Mouse (Mus musculus) forebrain, embryonic 10.5 days (tissue): ENCODE results near the gene Ticam1. TPM values are rescaled to one million over a fixed set of nuclear protein-coding genes. Genes with fewer than 3 reads are reported as not detected.
A peak's percentile ranks its signal among the peaks of the same experiment; 100 is the strongest.

Experiments
- DNase-seq: peaks from one replicate; pipeline ENCODE4 v3.0.0-alpha.2; 2017; ENCODE audit warnings: low spot score; ENCODE audit errors: extremely low spot score
- H3K27ac ChIP-seq: fragments of 300-500 bp; sonication (generic); 2 replicates; pipeline ENCODE4 v1.5.1; 2016; ENCODE audit warnings: mild to moderate bottlenecking
- H3K27me3 ChIP-seq: fragments of 300-500 bp; sonication (generic); 2 replicates; pipeline ENCODE4 v1.6.1; 2016; ENCODE audit warnings: mild to moderate bottlenecking; ENCODE audit not compliant: poor library complexity, severe bottlenecking
- H3K36me3 ChIP-seq: fragments of 300-500 bp; sonication (generic); replicated peaks from 2 replicates; pipeline ENCODE4 v1.6.1; 2016; ENCODE audit warnings: mild to moderate bottlenecking, moderate library complexity
- H3K4me1 ChIP-seq: fragments of 300-500 bp; sonication (generic); 2 replicates; pipeline ENCODE4 v1.6.1; 2016
- H3K4me3 ChIP-seq: fragments of 300-500 bp; sonication (generic); 2 replicates; pipeline ENCODE4 v1.5.1; 2016; ENCODE audit warnings: mild to moderate bottlenecking, moderate library complexity
- H3K9me3 ChIP-seq: fragments of 300-500 bp; sonication (generic); 2 replicates; pipeline ENCODE4 v1.6.1; 2016; ENCODE audit warnings: mild to moderate bottlenecking, moderate library complexity
- WGBS: fragments of 180-500 bp; shearing (Covaris S2); methylation state at CpG from one replicate; pipeline ENCODE4 v1.1.7; 2016; 5-methylcytosine and 5-hydroxymethylcytosine counted together
- polyA plus RNA-seq: library from polyadenylated mRNA; unstranded; fragments of >200 nt; fragmentation: Nextera tagmentation; extraction: Ambion mirVana; gene quantifications from 2 replicates; pipeline ENCODE4 v1.2.1, GENCODE M21; 2016

Gene Ticam1
- polyA plus RNA-seq, 1 experiment from 2014 or later: 2.6 TPM

DNA sequence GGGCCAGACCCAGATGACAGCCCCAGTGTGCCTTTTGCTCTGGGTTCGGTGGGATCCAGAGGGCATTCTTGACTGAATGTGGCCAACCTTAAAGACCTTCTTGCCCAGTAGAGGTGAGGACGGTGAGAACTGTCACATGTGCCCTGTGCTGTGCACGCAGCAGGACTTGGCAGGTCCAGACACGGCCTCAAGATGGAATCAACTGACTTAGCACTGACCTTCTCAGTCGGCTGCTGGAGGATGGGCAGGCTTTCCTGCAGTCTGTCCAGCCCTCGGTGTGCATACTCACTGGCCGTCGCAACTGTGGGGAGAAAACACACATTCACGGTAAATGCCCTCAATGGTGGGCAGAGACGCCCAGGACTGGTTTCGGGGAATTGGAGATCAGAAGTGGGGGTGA is 9.4 kb upstream of the Ticam1 start:
- H3K4me3 ChIP-seq: no peak overlapping the region
- WGBS: 96% methylated on average over 11 of the region's 11 CpGs
- no peak overlapping the region for H3K27ac ChIP-seq
- H3K4me1 ChIP-seq: peaks cover 42% of the 10 kb centered on the region
- no peaks in the 10 kb centered on the region for H3K9me3 ChIP-seq
- H3K36me3 ChIP-seq: peaks cover 55% of the 10 kb centered on the region
- no peak for DNase-seq
- no peaks in the 10 kb centered on the region for H3K27me3 ChIP-seq

DNA sequence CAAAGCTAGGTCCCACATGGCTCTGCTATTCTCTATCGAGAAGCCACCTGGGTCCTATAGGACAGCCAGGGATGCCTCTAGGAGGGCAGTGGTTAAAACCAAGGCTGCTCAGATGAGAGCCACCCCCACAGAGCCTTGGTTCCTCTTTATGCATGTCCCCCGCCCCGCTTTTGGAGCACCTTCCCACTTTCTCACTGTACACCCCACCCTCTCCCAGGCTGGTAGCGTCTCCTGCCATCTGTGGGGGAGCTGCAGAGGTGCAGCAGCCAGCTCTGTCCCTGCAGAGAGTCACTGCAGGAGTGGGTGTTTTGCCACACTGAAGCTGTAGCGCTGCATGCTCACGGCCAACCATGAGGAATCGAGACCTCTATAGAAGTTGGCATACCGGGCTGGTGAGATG is 6.7 kb upstream of the Ticam1 start:
- H3K4me1 ChIP-seq: peaks cover 22% of the 10 kb centered on the region
- no peak overlapping the region for H3K27ac ChIP-seq
- no peaks in the 10 kb centered on the region for H3K27me3 ChIP-seq
- H3K36me3 ChIP-seq: peaks cover 72% of the 10 kb centered on the region
- WGBS: 93% methylated on average over 8 of the region's 8 CpGs
- no peak for DNase-seq
- no peak overlapping the region for H3K4me3 ChIP-seq
- H3K9me3 ChIP-seq: no peaks in the 10 kb centered on the region

DNA sequence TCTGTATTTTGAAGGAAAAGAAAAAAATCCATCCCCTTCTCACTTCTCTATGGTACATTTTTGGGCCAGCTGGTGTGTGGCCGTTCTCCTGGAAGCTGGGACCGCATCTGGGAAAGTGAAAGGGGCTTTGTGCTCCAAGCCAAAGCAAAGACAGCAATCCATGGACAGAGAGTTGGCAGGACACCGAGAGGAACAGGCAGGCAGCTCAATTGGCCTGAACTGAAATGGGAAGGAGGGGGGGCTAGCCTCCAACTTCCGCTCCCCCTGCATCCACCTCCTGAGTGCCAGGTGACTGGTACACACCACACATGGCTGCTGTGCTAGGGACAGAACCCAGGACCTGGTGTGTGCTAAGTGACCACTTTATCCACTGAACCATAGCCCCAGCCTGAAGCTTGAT is 6.2 kb upstream of the Ticam1 start:
- no peak for DNase-seq
- Histone ChIP-seq H3K36me3 (peaks cover 75% of the 10 kb centered on the region), H3K9me3 (no peaks in the 10 kb centered on the region), H3K4me3 (no peak overlapping the region), H3K4me1 (peaks cover 21% of the 10 kb centered on the region), H3K27ac (no peak overlapping the region), H3K27me3 (no peaks in the 10 kb centered on the region)
- 89% methylated on average over 4 of the region's 4 CpGs for WGBS

DNA sequence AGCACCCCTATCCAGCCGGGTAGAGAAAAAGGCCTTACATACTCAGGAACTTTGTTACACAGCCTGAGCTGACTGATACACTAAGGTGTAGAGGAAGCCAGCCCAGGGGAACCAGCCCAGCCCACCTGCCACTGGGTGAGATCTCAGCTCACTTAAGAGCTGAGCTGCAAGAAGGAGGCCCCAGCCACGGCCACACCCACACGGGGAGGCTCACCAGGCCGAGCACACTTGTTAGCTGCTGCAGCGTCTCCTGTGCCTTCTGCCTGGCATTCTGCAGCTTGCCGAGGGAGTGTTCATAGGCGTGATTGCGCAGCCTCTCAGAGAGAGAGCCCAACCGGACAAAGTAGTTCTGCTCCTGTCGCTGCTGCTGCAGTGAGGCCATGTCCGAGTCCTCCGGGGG is 4.6 kb upstream of the Ticam1 start:
- 95% methylated on average over 12 of the region's 12 CpGs for WGBS
- Histone ChIP-seq H3K4me1 (peaks cover 30% of the 10 kb centered on the region), H3K27me3 (no peaks in the 10 kb centered on the region), H3K9me3 (no peaks in the 10 kb centered on the region), H3K36me3 (peaks cover 64% of the 10 kb centered on the region), H3K27ac (no peak overlapping the region), H3K4me3 (no peak overlapping the region; the same call in 1 of the 2 replicates)
- DNase-seq: no peak

DNA sequence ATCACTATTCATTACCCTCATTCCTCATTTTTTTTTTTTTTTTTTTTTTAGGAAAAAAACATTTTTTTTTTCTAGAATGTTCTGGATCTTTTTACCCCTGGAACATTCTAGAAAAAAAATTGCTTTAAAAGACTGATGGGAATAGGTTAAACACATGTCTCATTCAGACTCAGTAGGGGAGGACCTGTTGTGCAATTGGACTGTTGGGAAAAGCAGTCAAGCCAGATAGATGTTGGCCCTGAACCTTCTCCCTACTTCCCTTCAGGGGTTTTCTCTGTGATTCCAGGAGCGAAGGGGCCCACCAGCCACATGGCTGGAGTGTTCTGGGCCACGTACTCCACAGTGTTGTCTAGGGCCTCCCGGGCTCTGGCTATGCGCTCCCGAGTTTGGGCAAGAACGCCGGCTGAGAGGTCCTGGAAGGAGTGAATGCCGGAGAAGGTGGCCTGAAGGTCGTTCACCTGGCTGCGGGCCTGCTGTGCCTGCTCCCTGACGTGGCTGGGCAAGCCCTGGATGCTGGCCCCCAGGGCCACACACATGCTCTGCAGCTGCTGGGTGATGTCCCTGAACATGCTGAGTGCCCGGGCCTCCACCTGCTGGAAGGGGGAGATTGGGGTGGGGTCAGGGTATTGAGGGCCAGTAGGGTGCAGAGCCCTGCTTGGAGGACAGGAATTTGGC is 3.0 kb upstream of the Ticam1 start:
- WGBS: 91% methylated on average over 12 of the region's 12 CpGs
- Histone ChIP-seq H3K27ac (no peak overlapping the region), H3K36me3 (peaks cover 49% of the 10 kb centered on the region), H3K4me3 (no peak overlapping the region), H3K9me3 (no peaks in the 10 kb centered on the region), H3K27me3 (no peaks in the 10 kb centered on the region), H3K4me1 (peaks cover 35% of the 10 kb centered on the region)
- no peak for DNase-seq

DNA sequence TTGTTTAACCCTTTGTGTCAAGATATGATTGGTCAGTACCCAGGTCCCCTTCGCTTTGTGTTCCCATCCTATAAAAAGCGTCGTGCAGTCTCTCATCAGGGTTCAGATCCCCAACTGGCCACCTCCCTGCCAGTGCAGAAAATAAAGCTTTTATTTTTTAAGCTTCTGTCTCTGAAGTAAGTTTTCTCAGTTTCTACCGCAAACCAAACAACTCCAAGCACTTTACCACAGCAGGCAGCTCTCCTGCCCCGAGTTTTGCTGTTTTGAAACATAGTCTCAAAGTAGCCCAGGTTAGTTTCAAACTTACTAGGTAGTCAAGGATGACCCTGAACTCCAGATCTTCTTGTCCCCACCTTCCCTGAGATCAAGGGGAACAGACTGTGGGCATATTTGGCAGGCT is 1.8 kb upstream of the Ticam1 start:
- H3K36me3 ChIP-seq: peaks cover 40% of the 10 kb centered on the region

DNA sequence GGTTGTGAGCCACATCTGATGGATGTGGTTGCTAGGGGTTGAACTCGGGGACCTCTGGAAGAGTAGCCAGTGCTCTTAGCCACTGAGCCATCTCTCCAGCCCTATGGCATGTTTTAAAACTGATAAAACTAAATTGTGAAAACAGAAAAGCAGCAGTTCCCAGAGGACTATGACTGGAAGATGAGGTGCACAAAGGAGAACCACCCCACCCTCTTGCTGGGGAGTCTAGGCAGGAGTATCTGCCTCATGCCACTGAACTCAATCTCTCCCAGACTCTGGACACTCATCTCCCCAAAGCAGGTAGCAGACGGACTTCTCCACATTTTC is 944 bp upstream of the Ticam1 start:
- Histone ChIP-seq H3K27ac (peak overlapping the region; percentile 86), H3K9me3 (no peaks in the 10 kb centered on the region), H3K36me3 (peaks cover 33% of the 10 kb centered on the region), H3K4me1 (peaks cover 39% of the 10 kb centered on the region), H3K27me3 (no peaks in the 10 kb centered on the region), H3K4me3 (peak overlapping the region; percentile 63)
- DNase-seq: no peak
- 55% methylated on average over 2 of the region's 2 CpGs for WGBS

More for the DNA sequence above, 1.8 kb upstream of the Ticam1 start:
- WGBS: 96% methylated on average over 5 of the region's 5 CpGs
- DNase-seq: no peak
- Histone ChIP-seq H3K4me3 (no peak overlapping the region), H3K4me1 (peaks cover 39% of the 10 kb centered on the region), H3K27ac (no peak overlapping the region), H3K9me3 (no peaks in the 10 kb centered on the region), H3K27me3 (no peaks in the 10 kb centered on the region)

DNA sequence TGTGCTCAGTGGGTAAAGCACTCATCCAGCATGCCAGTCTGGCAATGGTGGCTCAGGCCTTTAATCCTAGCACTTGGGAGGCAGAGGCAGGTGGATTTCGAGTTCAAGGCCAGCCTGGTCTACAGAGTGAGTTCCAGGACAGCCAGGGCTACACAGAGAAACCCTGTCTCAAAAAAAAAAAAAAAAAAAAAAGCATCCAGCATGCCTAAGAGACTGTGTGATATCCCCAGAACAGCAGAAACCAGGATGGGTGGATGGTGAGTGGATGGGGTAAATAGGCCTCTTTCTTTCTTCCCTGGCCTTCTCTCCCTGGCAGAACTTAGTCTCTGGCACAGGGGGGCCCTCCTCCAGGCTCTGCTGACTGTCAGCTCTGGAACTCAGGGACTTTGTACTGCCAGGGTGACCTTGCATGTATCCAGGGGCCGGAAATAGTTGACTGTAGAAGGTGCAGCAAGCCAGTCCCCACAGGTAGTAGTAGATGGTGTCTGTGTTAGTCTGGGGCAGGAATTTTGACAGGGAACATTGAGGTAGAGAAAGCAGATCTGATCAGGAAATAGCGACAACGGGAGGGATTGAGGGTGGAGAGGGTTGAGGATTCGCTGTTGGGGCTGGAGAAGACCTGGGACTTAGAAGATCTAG is 625 bp downstream of the Ticam1 start:
- WGBS: 33% methylated on average over 5 of the region's 5 CpGs
- H3K27ac ChIP-seq: peak overlapping the region; percentile 86
- no peak for DNase-seq

DNA sequence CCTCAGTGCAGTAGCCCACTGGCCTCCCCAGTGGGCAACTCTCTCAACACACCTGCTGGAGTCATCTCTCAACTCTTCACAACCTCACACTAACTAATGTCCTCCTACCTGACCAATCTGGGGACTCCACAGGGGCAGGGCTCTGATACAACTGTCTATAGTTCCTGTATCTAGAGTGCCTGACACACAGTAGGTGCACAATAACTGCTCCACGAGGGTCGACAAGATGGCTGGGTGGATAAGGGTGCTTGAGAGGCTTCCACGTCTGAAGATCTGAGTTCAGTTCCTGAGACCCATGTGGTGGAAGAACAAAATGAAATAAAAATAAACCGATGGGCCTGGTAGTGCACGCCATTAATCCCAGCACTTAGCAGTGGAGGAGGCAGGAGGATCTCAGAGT is 2.6 kb downstream of the Ticam1 start:
- H3K4me1 ChIP-seq: peaks cover 39% of the 10 kb centered on the region
- whole genome bisulfite sequencing: 89% methylated on average over 5 of the region's 5 CpGs
- no peak overlapping the region for H3K27ac ChIP-seq
- H3K36me3 ChIP-seq: peaks cover 32% of the 10 kb centered on the region
- no peaks in the 10 kb centered on the region for H3K9me3 ChIP-seq
- no peak overlapping the region for H3K4me3 ChIP-seq
- no peaks in the 10 kb centered on the region for H3K27me3 ChIP-seq
- DNase-seq: no peak

More for the DNA sequence above, 625 bp downstream of the Ticam1 start:
- Histone ChIP-seq H3K9me3 (no peaks in the 10 kb centered on the region), H3K36me3 (peaks cover 35% of the 10 kb centered on the region), H3K27me3 (no peaks in the 10 kb centered on the region), H3K4me1 (peaks cover 35% of the 10 kb centered on the region), H3K4me3 (peak overlapping the region; percentile 63)

DNA sequence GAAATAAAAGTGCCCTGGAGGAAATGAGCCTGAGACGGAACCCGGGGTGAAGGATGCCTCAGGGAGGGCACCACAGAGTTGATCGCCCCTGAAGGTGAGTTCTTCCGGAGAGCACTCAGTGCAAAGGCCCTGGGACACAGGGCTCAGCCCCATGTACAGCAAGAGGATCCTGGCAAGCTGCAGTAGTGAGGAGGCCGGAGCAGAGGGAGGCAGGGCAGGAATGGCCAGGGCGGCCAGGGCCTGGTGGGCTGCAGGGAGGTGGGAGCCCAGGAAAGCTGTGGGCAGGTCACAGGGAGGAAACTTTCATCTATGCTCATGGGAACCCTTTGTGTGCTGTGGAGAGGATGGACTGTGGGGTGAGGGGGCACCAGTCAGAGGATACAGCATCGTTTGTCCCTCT is 3.1 kb downstream of the Ticam1 start:
- no peaks in the 10 kb centered on the region for H3K27me3 ChIP-seq
- WGBS: 88% methylated on average over 7 of the region's 7 CpGs

DNA sequence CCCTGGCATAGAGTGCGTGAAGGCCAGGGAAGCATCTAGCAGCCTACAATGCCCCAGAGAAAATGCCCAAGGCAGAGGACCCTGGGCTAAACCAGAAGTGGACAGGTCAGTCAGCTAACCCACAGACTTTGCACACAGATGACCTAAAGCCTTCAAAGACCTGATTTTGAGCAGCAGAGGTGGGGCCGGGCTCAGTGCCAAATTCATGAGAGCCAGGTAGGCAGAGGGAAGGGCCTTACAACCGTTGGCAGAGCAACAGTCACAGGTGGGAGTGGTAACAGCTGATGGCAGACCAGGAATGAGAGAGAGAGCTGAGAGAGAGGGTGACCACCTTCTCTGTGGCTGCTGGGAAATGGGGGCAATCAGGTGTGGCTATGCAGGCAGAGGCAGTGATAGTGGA is 3.9 kb downstream of the Ticam1 start:
- no peaks in the 10 kb centered on the region for H3K9me3 ChIP-seq
- H3K4me1 ChIP-seq: peaks cover 38% of the 10 kb centered on the region
- no peak overlapping the region for H3K27ac ChIP-seq
- H3K27me3 ChIP-seq: no peaks in the 10 kb centered on the region
- no peak for DNase-seq
- H3K36me3 ChIP-seq: peaks cover 24% of the 10 kb centered on the region
- H3K4me3 ChIP-seq: no peak overlapping the region
- WGBS: 81% methylated on average over 3 of the region's 3 CpGs

More for the DNA sequence above, 3.1 kb downstream of the Ticam1 start:
- no peaks in the 10 kb centered on the region for H3K9me3 ChIP-seq
- no peak overlapping the region for H3K4me3 ChIP-seq
- no peak for DNase-seq
- peaks cover 42% of the 10 kb centered on the region for H3K4me1 ChIP-seq
- H3K36me3 ChIP-seq: peaks cover 28% of the 10 kb centered on the region
- no peak overlapping the region for H3K27ac ChIP-seq

DNA sequence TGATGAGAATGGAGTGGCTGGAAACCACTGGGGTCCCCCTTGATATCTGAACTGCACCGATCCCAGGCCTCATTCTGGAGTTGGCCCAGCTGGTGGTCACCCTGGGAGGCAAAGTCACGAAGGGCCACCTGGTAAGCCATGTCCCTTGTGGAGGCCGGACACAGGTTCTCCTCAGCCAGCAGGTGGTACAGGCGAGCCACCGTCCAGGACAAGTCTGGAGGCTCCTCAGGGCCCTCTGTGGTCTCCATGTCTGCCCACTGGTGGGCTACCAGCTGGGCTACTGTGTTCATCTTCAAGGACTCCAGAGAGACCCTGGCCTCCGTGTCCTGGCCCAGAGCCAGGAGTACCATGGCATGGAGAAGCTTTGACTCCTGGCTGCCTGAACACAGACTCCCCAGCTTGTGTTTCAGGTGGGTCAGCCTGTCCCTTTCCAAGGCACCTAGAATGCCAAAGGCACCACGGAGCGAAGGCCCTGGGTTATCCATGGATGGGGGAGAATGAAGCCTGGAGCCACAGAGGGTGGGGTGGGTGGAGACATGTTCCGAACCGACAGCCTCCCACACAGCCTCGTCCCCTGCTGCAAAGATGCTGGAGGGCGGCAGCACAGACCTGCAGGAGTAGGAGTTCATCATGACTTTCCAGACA is 4.9 kb downstream of the Ticam1 start:
- Histone ChIP-seq H3K4me1 (peaks cover 28% of the 10 kb centered on the region), H3K36me3 (peaks cover 24% of the 10 kb centered on the region), H3K4me3 (no peak overlapping the region), H3K9me3 (no peaks in the 10 kb centered on the region), H3K27me3 (no peaks in the 10 kb centered on the region), H3K27ac (no peak overlapping the region)
- 84% methylated on average over 12 of the region's 12 CpGs for WGBS
- DNase-seq: no peak

DNA sequence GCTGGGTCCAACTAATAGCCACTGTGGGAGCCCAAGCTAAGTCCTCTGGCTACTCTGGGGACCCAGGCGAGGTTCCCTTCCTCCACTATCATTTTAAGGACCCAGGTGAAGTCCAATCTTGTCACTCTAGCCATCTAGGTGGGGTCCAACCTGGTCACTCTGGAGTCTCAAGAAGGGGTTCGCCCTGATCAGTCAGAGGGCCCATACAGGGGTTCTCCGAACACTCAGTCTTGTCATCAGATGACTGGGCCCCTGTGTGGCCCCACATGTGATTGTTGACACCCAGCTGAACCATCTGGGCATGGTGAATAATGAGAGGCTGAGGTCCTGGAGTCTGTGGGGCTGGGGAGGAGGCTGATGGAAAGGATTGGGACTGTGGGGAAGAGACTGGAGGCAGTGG is 6.8 kb downstream of the Ticam1 start:
- peak overlapping the region; percentile 49 for H3K4me3 ChIP-seq
- peaks cover 18% of the 10 kb centered on the region for H3K4me1 ChIP-seq
- peak overlapping the region; percentile 83 for H3K27ac ChIP-seq
- H3K36me3 ChIP-seq: peaks cover 31% of the 10 kb centered on the region
- no peaks in the 10 kb centered on the region for H3K9me3 ChIP-seq
- H3K27me3 ChIP-seq: no peaks in the 10 kb centered on the region
- 72% methylated on average over 3 of the region's 3 CpGs for WGBS
- DNase-seq: no peak
